Mouse (Mus musculus): ENCODE data around the gene Gm20388. TPM values are rescaled to one million over a fixed set of nuclear protein-coding genes. Genes with fewer than 3 reads are reported as not detected.

Gene Gm20388
- total and polyA plus RNA-seq, 2 experiments from 2014 or later = 51.3 TPM; not detected in 1

DNA sequence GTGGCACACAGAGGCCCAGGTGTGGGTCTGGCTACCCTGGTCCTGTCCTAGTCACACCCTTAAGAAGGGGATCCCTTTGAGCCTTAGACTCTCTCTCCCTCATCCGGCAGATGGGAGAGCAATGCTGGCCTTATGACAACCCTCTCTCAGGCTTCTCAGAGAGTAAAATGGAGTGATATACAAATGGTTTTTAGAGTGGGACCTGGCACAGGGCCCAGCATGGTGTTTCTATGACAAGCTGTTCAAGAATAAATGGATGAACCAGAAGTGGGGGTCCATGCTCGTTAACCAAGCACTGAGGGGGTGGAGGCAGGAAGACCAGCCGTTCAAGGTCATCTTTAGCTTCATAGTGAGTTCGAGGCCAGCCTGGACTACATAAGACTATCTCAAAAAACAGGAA is 4281.6 kb downstream of the Gm20388 start:
- H3K4me2 ChIP-seq (ENCODE audit: low read depth) = no peak overlapping the region
- no peak overlapping the region for H3K4me3 ChIP-seq (ENCODE audit: low read depth, low read length)
- 48% methylated on average over 4 of the region's 4 CpGs for WGBS
- no peak for TF ChIP-seq CTCF (IDR thresholded peaks at IDR 0.05; ENCODE audit: low read depth)
- no peak overlapping the region for H3K27ac ChIP-seq (ENCODE audit: low read depth, low read length)
- H3K9ac ChIP-seq = no peak overlapping the region
- no peaks in the 10 kb centered on the region for H3K27me3 ChIP-seq (ENCODE audit: insufficient read depth, low read length)
- H3K4me1 ChIP-seq (ENCODE audit: insufficient read depth) = no peaks in the 10 kb centered on the region; the same call in 1 of the 2 replicates
- ATAC-seq (peak; percentile 32), DNase-seq (peak; percentile 76)
- H3K36me3 ChIP-seq (ENCODE audit: insufficient read depth) = no peaks in the 10 kb centered on the region
- H3K9me3 ChIP-seq (ENCODE audit: low read length) = no peaks in the 10 kb centered on the region

DNA sequence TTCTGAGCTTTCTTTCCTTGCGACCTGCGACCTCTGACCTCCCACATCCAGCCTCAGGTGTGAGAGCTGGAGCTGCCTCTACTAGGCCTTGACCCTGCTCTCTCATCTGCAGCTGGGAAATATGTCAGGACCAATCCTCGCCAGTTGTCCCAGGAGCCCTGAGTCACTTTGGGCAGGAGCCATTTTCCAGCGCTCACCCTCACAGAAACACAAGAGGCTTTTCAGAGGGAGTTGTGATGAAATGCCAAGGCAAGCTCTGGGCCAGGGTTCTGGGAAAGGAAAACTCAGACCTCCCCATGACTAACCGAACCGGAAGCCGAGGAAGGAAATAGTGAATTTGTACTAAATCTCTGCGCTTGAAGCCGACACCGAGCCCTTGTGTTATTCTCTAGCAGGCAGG is 4282.3 kb downstream of the Gm20388 start:
- Histone ChIP-seq H3K4me1 (ENCODE audit: insufficient read depth) (no peaks in the 10 kb centered on the region; the same call in 1 of the 2 replicates), H3K4me2 (ENCODE audit: low read depth) (no peak overlapping the region), H3K9me3 (ENCODE audit: low read length) (no peaks in the 10 kb centered on the region), H3K4me3 (ENCODE audit: low read depth, low read length) (no peak overlapping the region), H3K27me3 (ENCODE audit: insufficient read depth, low read length) (no peaks in the 10 kb centered on the region), H3K27ac (ENCODE audit: low read depth, low read length) (no peak overlapping the region), H3K9ac (no peak overlapping the region), H3K36me3 (ENCODE audit: insufficient read depth) (no peaks in the 10 kb centered on the region)
- ATAC-seq (peak; percentile 10; the same call in 1 of the 2 replicates), DNase-seq (no peak)
- TF ChIP-seq CTCF (IDR thresholded peaks at IDR 0.05; ENCODE audit: low read depth) = no peak
- WGBS = 64% methylated on average over 10 of the region's 10 CpGs

DNA sequence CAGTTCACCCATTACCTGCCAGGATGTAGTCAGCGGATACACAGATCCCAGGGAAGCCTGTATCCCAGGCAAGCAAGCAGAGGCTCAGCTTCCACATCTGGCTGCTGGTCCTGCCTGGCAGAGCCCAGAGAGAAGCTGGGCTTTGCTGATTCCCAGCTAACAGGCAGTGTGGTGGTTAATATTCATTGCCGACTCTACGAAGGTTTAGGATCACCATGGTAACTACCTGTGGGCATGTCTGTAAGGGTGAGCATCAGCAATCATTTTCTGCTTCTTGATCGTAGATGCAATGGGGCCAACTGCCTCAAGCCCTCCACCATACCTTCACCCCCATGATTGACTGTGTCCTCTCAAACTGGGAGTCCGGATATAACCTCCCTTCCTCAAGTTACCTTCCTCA is 4283.4 kb downstream of the Gm20388 start:
- no peaks in the 10 kb centered on the region for H3K36me3 ChIP-seq (ENCODE audit: insufficient read depth)
- no peaks in the 10 kb centered on the region for H3K27me3 ChIP-seq (ENCODE audit: insufficient read depth, low read length)
- no peaks in the 10 kb centered on the region; the same call in 1 of the 2 replicates for H3K4me1 ChIP-seq (ENCODE audit: insufficient read depth)
- no peak overlapping the region for H3K4me2 ChIP-seq (ENCODE audit: low read depth)
- H3K9ac ChIP-seq = no peak overlapping the region
- H3K27ac ChIP-seq (ENCODE audit: low read depth, low read length) = no peak overlapping the region
- WGBS = 60% methylated on average over 5 of the region's 5 CpGs
- DNase-seq = peak; percentile 41
- H3K4me3 ChIP-seq (ENCODE audit: low read depth, low read length) = no peak overlapping the region
- TF ChIP-seq CTCF (IDR thresholded peaks at IDR 0.05; ENCODE audit: low read depth) = no peak
- ATAC-seq = peak; percentile 47
- H3K9me3 ChIP-seq (ENCODE audit: low read length) = no peaks in the 10 kb centered on the region

DNA sequence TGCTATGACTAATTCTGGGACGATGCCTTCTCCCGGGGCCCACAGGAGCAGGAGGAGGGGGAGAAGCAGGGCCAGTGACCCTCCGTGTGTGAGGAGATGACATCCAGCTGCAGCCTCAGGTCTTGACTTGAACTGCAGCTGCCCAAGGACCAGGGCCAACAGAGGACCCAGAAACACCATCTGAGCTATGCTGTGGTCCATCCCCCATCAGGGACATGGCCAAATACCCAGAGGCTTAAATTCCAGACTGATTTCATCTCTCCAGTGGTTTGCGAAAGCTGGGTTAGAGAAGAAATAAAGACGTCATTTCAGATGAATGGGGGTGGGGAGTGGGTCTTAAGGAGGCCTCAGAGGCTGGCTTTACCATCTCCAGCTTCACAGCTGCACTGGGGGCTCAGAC is 4285.6 kb downstream of the Gm20388 start:
- ATAC-seq = no peak
- no peak for DNase-seq
- Histone ChIP-seq H3K4me2 (ENCODE audit: low read depth) (no peak overlapping the region), H3K9ac (no peak overlapping the region), H3K36me3 (ENCODE audit: insufficient read depth) (no peaks in the 10 kb centered on the region), H3K4me3 (ENCODE audit: low read depth, low read length) (no peak overlapping the region), H3K27me3 (ENCODE audit: insufficient read depth, low read length) (no peaks in the 10 kb centered on the region), H3K4me1 (ENCODE audit: insufficient read depth) (no peaks in the 10 kb centered on the region; the same call in 1 of the 2 replicates), H3K27ac (ENCODE audit: low read depth, low read length) (no peak overlapping the region), H3K9me3 (ENCODE audit: low read length) (no peaks in the 10 kb centered on the region)
- WGBS = 58% methylated on average over 5 of the region's 5 CpGs
- no peak for TF ChIP-seq CTCF (IDR thresholded peaks at IDR 0.05; ENCODE audit: low read depth)

DNA sequence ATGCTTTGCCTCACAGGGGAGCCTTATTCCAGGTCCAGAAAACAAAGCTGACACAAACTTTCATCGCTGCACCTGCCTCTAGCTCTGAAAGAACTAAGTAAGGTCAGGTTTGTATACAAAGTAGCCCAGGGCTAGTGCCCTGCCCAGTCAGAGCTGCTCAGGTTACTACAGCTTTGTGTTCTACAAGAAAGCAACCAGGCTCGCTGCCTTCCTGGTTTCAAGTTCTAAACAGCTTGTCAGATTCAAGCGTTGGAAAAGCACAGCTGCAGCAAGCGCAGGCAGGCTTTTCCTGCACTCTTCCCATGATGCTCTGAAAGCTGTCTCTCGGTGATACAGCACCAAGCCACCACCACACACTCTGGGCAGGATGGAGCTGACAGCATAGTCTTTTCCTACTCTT is 4286.2 kb downstream of the Gm20388 start:
- DNase-seq = peak; percentile 56
- no peak overlapping the region for H3K27ac ChIP-seq (ENCODE audit: low read depth, low read length)
- no peaks in the 10 kb centered on the region for H3K27me3 ChIP-seq (ENCODE audit: insufficient read depth, low read length)
- H3K9me3 ChIP-seq (ENCODE audit: low read length) = no peaks in the 10 kb centered on the region
- no peaks in the 10 kb centered on the region for H3K36me3 ChIP-seq (ENCODE audit: insufficient read depth)
- H3K4me1 ChIP-seq (ENCODE audit: insufficient read depth) = no peaks in the 10 kb centered on the region; the same call in 1 of the 2 replicates
- ATAC-seq = no peak
- no peak for TF ChIP-seq CTCF (IDR thresholded peaks at IDR 0.05; ENCODE audit: low read depth)
- no peak overlapping the region for H3K9ac ChIP-seq
- H3K4me3 ChIP-seq (ENCODE audit: low read depth, low read length) = no peak overlapping the region
- 45% methylated on average over 5 of the region's 5 CpGs for WGBS
- no peak overlapping the region for H3K4me2 ChIP-seq (ENCODE audit: low read depth)

DNA sequence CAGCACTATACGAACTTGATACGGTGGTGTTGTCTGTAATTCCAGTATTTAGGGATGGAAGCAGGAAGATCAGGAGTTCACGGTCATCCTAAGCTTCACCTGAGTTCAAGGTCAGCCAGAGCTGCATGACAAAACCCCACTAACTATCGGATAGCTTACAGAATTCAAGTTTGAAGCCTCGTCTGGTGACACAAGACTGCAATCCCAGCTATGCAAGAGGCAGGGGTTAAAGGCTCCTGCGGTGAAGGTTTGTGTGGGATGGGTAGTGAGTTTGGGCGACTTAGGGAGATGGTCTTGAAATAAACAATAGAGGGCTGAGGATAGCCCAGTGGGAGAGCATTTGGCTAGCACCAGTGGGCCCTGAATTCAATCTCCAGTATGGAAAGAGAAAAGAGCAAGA is 4287.6 kb downstream of the Gm20388 start:
- no peak overlapping the region for H3K9ac ChIP-seq
- 81% methylated on average over 7 of the region's 7 CpGs for WGBS
- H3K27me3 ChIP-seq (ENCODE audit: insufficient read depth, low read length) = no peaks in the 10 kb centered on the region
- no peak overlapping the region for H3K27ac ChIP-seq (ENCODE audit: low read depth, low read length)
- no peaks in the 10 kb centered on the region for H3K9me3 ChIP-seq (ENCODE audit: low read length)
- no peak for DNase-seq
- no peak overlapping the region for H3K4me2 ChIP-seq (ENCODE audit: low read depth)
- H3K36me3 ChIP-seq (ENCODE audit: insufficient read depth) = no peaks in the 10 kb centered on the region
- no peak overlapping the region for H3K4me3 ChIP-seq (ENCODE audit: low read depth, low read length)
- no peak for ATAC-seq
- H3K4me1 ChIP-seq (ENCODE audit: insufficient read depth) = no peaks in the 10 kb centered on the region; the same call in 1 of the 2 replicates
- no peak for TF ChIP-seq CTCF (IDR thresholded peaks at IDR 0.05; ENCODE audit: low read depth)

DNA sequence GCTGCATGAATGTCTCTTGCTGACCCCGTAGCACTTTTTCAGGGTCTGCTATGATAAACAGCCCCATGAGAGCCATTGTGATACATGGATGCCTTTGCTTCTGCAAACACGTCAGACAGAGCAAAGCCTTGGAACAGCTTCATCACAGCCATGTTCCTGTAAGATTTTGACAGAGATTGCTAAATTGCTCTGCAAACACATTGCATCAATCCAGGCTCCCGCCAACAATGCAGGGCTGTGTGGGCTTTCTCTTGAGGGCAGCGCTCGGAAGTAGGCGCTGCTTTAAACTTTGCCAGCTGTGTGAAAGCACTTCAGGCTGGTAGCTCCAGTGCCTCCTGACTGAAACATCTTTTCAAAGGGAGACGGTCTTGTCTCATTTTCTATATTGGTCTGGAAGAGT is 4289.8 kb downstream of the Gm20388 start:
- H3K4me3 ChIP-seq (ENCODE audit: low read depth, low read length) = no peak overlapping the region
- no peak for TF ChIP-seq CTCF (IDR thresholded peaks at IDR 0.05; ENCODE audit: low read depth)
- H3K9me3 ChIP-seq (ENCODE audit: low read length) = no peaks in the 10 kb centered on the region
- H3K4me2 ChIP-seq (ENCODE audit: low read depth) = no peak overlapping the region
- no peaks in the 10 kb centered on the region for H3K36me3 ChIP-seq (ENCODE audit: insufficient read depth)
- no peak overlapping the region for H3K9ac ChIP-seq
- H3K4me1 ChIP-seq (ENCODE audit: insufficient read depth) = no peaks in the 10 kb centered on the region; the same call in 1 of the 2 replicates
- ATAC-seq = no peak
- WGBS = 44% methylated on average over 7 of the region's 7 CpGs
- no peak for DNase-seq
- no peak overlapping the region for H3K27ac ChIP-seq (ENCODE audit: low read depth, low read length)
- no peaks in the 10 kb centered on the region for H3K27me3 ChIP-seq (ENCODE audit: insufficient read depth, low read length)

Data from forebrain, postnatal 0 days (tissue).